15 mouse cellular contexts compared by ENCODE assay signal in genomic region chr11:60548112-60548511, GRCm38 (mm10).
"Had no signal": no experiment of that assay in that cellular context is flagged by ENCODE, and none has a peak within 500 bp of the region (broad histone marks: within the 10 kb centered on the region; RNA-seq: fewer than 3 reads in every experiment).

No protein-coding gene starts in this region.

- H3K4me2 ChIP-seq: limb, embryonic 12.5 days; liver, embryonic 13.5 days; lung, embryonic 15.5 days; midbrain, embryonic 13.5 days; neural tube, embryonic 15.5 days had no signal

- DNase-seq: kidney, postnatal 4 days; liver; liver, embryonic 13.5 days; liver, postnatal 0 days; lung, postnatal 14 days; right cerebral cortex, adult 18-20 months; right cerebral cortex, postnatal 25 days had no signal

- H3K27ac ChIP-seq: kidney, postnatal 0 days; layer of hippocampus, adult 2 months; limb, embryonic 12.5 days; liver, embryonic 13.5 days; lung, embryonic 15.5 days; midbrain, embryonic 13.5 days; neural tube, embryonic 15.5 days; stomach, postnatal 0 days had no signal

- H3K9me3 ChIP-seq: limb, embryonic 12.5 days; liver, embryonic 13.5 days; lung, embryonic 15.5 days; midbrain, embryonic 13.5 days; neural tube, embryonic 15.5 days had no signal

- H3K4me3 ChIP-seq: layer of hippocampus, adult 2 months; limb, embryonic 12.5 days; liver, embryonic 13.5 days; lung, embryonic 15.5 days; midbrain, embryonic 13.5 days; myocyte; neural tube, embryonic 15.5 days had no signal

- ATAC-seq: liver, postnatal 0 days; midbrain, embryonic 13.5 days had no signal

- H3K9ac ChIP-seq: limb, embryonic 12.5 days; liver, embryonic 13.5 days; liver, postnatal 0 days; lung, embryonic 15.5 days; midbrain, embryonic 13.5 days; neural tube, embryonic 15.5 days had no signal

- H3K27me3 ChIP-seq: limb, embryonic 12.5 days; liver, embryonic 13.5 days; lung, embryonic 15.5 days; midbrain, embryonic 13.5 days; neural tube, embryonic 15.5 days had no signal
